In genomic region chr1:194722329-194722728, GRCm38 (mm10) we compare ENCODE assay signal across 7 mouse cellular contexts.
DNase-seq lines count a peak whose midpoint lies in the region; ATAC-seq and TF ChIP-seq lines count a peak whose summit lies in the region.

No protein-coding gene starts in this region.

- no peaks in the 10 kb centered on the region for H3K27me3 ChIP-seq in embryonic facial prominence, embryonic 10.5 days (replicated peaks; ENCODE audit: low read depth, poor library complexity, severe bottlenecking)
- no peaks in the 10 kb centered on the region for H3K27me3 ChIP-seq in heart, postnatal 0 days (ENCODE audit: control insufficient read depth, insufficient read depth, low read length)
- H3K27me3 ChIP-seq in lung, postnatal 0 days (replicated peaks; ENCODE audit: insufficient read depth, low read length) = no peaks in the 10 kb centered on the region
- no peaks in the 10 kb centered on the region for H3K27me3 ChIP-seq in small intestine, adult 2 months (ENCODE audit: control insufficient read depth, insufficient read depth, low read length)

- DNase-seq in ES-E14 (ENCODE audit: low read depth, low spot score) = peak; percentile 19
- DNase-seq in adrenal gland, postnatal 25 days = peak; percentile 74
- DNase-seq in embryonic facial prominence, embryonic 10.5 days (ENCODE audit: low spot score) = peak; percentile 73
- peak; percentile 65 for DNase-seq in heart, postnatal 0 days (ENCODE audit: low spot score)
- peak; percentile 53 to 86 for DNase-seq in layer of hippocampus, adult 18-20 months (ENCODE audit: low spot score in 2 of 2)
- peak; percentile 80 for DNase-seq in lung, postnatal 0 days (ENCODE audit: low spot score)

- peak; percentile 78 for TF ChIP-seq CTCF in heart, postnatal 0 days (IDR thresholded peaks at IDR 0.05; ENCODE audit: low read depth)
- peak; percentile 79 for TF ChIP-seq CTCF in lung, postnatal 0 days (IDR thresholded peaks at IDR 0.05)
- peak; percentile 72; the same call in 1 of the 2 replicates for TF ChIP-seq CTCF in small intestine, adult 2 months (IDR thresholded peaks at IDR 0.05; ENCODE audit: extremely low read depth, insufficient read length, insufficient replicate concordance, low read depth, low read length)

- no peak overlapping the region for H3K27ac ChIP-seq in ES-E14 (ENCODE audit: insufficient read depth, low read depth, low read length, poor library complexity, severe bottlenecking)
- H3K27ac ChIP-seq in embryonic facial prominence, embryonic 10.5 days (replicated peaks) = no peak overlapping the region
- no peak overlapping the region for H3K27ac ChIP-seq in heart, postnatal 0 days (ENCODE audit: low read depth)
- no peak overlapping the region for H3K27ac ChIP-seq in lung, postnatal 0 days (ENCODE audit: low read length)
- no peak overlapping the region for H3K27ac ChIP-seq in small intestine, adult 2 months (ENCODE audit: insufficient read depth, low read depth, low read length)

- H3K4me3 ChIP-seq in ES-E14 (ENCODE audit: insufficient read depth in 1 of 2, low read depth in 1 of 2, low read length in 2 of 2, poor library complexity in 1 of 2, severe bottlenecking in 1 of 2) = no peak overlapping the region
- H3K4me3 ChIP-seq in embryonic facial prominence, embryonic 10.5 days = no peak overlapping the region
- no peak overlapping the region for H3K4me3 ChIP-seq in heart, postnatal 0 days (ENCODE audit: low read depth, low read length)
- no peak overlapping the region for H3K4me3 ChIP-seq in lung, postnatal 0 days (ENCODE audit: low read depth, low read length)
- no peak overlapping the region for H3K4me3 ChIP-seq in small intestine, adult 2 months (ENCODE audit: low read depth, low read length)

- no peaks in the 10 kb centered on the region for H3K9me3 ChIP-seq in ES-E14 (ENCODE audit: control insufficient read depth, insufficient read depth, low read depth, low read length)
- no peaks in the 10 kb centered on the region for H3K9me3 ChIP-seq in embryonic facial prominence, embryonic 10.5 days
- no peaks in the 10 kb centered on the region for H3K9me3 ChIP-seq in heart, postnatal 0 days (replicated peaks; ENCODE audit: control insufficient read depth, low read length)
- no peaks in the 10 kb centered on the region for H3K9me3 ChIP-seq in lung, postnatal 0 days (ENCODE audit: low read length)

- TF ChIP-seq POLR2A in small intestine, adult 2 months (IDR thresholded peaks at IDR 0.05; ENCODE audit: low read depth, low read length) = no peak

- H3K9ac ChIP-seq in ES-E14 (ENCODE audit: insufficient read depth, low read depth, low read length, poor library complexity, severe bottlenecking) = no peak overlapping the region
- H3K9ac ChIP-seq in heart, postnatal 0 days (replicated peaks; ENCODE audit: low read depth, low read length) = no peak overlapping the region
- H3K9ac ChIP-seq in lung, postnatal 0 days (replicated peaks; ENCODE audit: low read depth) = no peak overlapping the region

- 50% methylated on average over 2 of the region's 2 CpGs for WGBS in embryonic facial prominence, embryonic 10.5 days
- 62% methylated on average over 2 of the region's 2 CpGs for WGBS in heart, postnatal 0 days
- 49% methylated on average over 2 of the region's 2 CpGs for WGBS in lung, postnatal 0 days
- 40% methylated on average over 2 of the region's 2 CpGs for WGBS in small intestine, adult 2 months

- no peaks in the 10 kb centered on the region for H3K36me3 ChIP-seq in ES-E14 (ENCODE audit: control insufficient read depth, insufficient read depth, low read length, poor library complexity, severe bottlenecking)
- no peaks in the 10 kb centered on the region for H3K36me3 ChIP-seq in embryonic facial prominence, embryonic 10.5 days (replicated peaks)
- 0 out of 2 replicates have a peak, but pooled peaks cover 5% of the 10 kb centered on the region for H3K36me3 ChIP-seq in heart, postnatal 0 days (replicated peaks; ENCODE audit: control insufficient read depth, insufficient read depth, low read length)
- no peaks in the 10 kb centered on the region for H3K36me3 ChIP-seq in lung, postnatal 0 days (ENCODE audit: insufficient read depth, low read length)
- 0 out of 2 replicates have a peak, but pooled peaks cover 2% of the 10 kb centered on the region for H3K36me3 ChIP-seq in small intestine, adult 2 months (ENCODE audit: control insufficient read depth, insufficient read depth, low read length)

- in situ Hi-C loops in ES-E14 (cut with MboI; ENCODE audit: low sequenced_read_pairs in 2 of 2, unreplicated experiment in 2 of 2) = no loop called here

- H3K4me1 ChIP-seq in ES-E14 (ENCODE audit: control insufficient read depth in 2 of 2, insufficient read depth in 2 of 2, low read length in 2 of 2, poor library complexity in 1 of 2) = no peaks in the 10 kb centered on the region
- H3K4me1 ChIP-seq in embryonic facial prominence, embryonic 10.5 days = peaks cover 44% of the 10 kb centered on the region
- no peaks in the 10 kb centered on the region for H3K4me1 ChIP-seq in heart, postnatal 0 days (ENCODE audit: control insufficient read depth, insufficient read depth)
- H3K4me1 ChIP-seq in lung, postnatal 0 days (ENCODE audit: insufficient read depth, low read depth, low read length) = no peaks in the 10 kb centered on the region
- H3K4me1 ChIP-seq in small intestine, adult 2 months (ENCODE audit: control insufficient read depth, insufficient read depth, insufficient read length, low read length) = peaks cover 3% of the 10 kb centered on the region; the same call in 1 of the 2 replicates

- TF ChIP-seq EP300 in heart, postnatal 0 days (IDR thresholded peaks at IDR 0.05; ENCODE audit: low read depth) = no peak
- no peak for TF ChIP-seq EP300 in lung, postnatal 0 days (IDR thresholded peaks at IDR 0.05)

- H3K4me2 ChIP-seq in heart, postnatal 0 days (ENCODE audit: low read depth, low read length) = no peak overlapping the region
- H3K4me2 ChIP-seq in lung, postnatal 0 days (replicated peaks; ENCODE audit: low read depth, low read length) = no peak overlapping the region

- ATAC-seq in heart, postnatal 0 days (ENCODE audit: insufficient read depth, low read depth) = no peak
- ATAC-seq in lung, postnatal 0 days = peak; percentile 43

TF ChIP-seq in ES-E14, 5 proteins besides CTCF, POLR2A, EP300 and RAD21:
- no peak for TF ChIP-seq HCFC1 (IDR thresholded peaks at IDR 0.05; ENCODE audit: borderline replicate concordance, insufficient read depth, low read length)
- TF ChIP-seq ZC3H11A (IDR thresholded peaks at IDR 0.05; ENCODE audit: borderline replicate concordance, low read depth, low read length) = no peak
- TF ChIP-seq MAFK (IDR thresholded peaks at IDR 0.05; ENCODE audit: insufficient read depth, low read depth, low read length) = no peak
- TF ChIP-seq CHD2 (IDR thresholded peaks at IDR 0.05; ENCODE audit: low read depth, low read length) = no peak
- TF ChIP-seq ZNF384 (IDR thresholded peaks at IDR 0.05; ENCODE audit: low read depth, low read length) = no peak

Comparison
In these comparisons a context has a peak if more than half of its experiments do, and no peak if none do; other contexts are left out.
1. DNase-seq: peak in every context shown above with its lines; median percentile 80 in lung, postnatal 0 days; 74 in adrenal gland, postnatal 25 days; 73 in embryonic facial prominence, embryonic 10.5 days; 70 in layer of hippocampus, adult 18-20 months; 65 in heart, postnatal 0 days; 19 in ES-E14.